Mouse (Mus musculus): ENCODE measurements at regions not wholly inside any gene's neighbourhood (a gene's known extent, or its start where the extent isn't known, plus 50 kb on each side); places are given as distances from the start of the nearest gene placed in this dataset.

DNA sequence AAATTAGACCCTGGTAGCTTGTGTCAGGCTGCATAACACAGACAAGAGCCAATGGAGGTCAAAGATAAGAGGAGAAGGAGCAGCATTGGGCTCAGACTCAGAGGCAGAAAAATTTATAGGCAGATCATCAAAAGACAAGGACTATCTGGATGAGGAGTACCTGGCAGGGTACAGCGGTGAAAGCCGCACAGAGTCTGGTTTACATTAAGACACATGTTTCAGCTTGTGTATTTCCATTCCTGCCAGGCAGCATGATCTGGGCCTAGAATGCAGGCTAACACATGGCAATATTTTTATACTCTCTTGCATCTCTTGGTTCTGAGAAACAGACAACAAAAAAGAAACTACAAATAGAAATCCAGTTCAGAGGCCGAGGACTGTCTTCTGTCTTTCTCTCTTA lies 91.9 kb upstream of the Sema3a start:
- dilution Hi-C loops (cut with MboI; ENCODE audit: extremely low pct_ligation_motif_present, extremely low pct_unique_long_range_greater_than_20kb, low sequenced_read_pairs) (no loop called here), in situ Hi-C loops (cut with MboI; ENCODE audit: low pct_ligation_motif_present, low pct_unique_long_range_greater_than_20kb, low sequenced_read_pairs) (no loop called here)
- Histone ChIP-seq H3K4me2 (ENCODE audit: insufficient read depth, low read depth, poor library complexity, severe bottlenecking) (no peak overlapping the region), H3K36me3 (replicated peaks in 1 of 2; ENCODE audit: control insufficient read depth in 1 of 2, insufficient read depth in 1 of 2, low read length in 1 of 2) (no peaks in the 10 kb centered on the region), H3K4me3 (replicated peaks in 1 of 3; ENCODE audit: low read depth in 2 of 3, low read length in 2 of 3, poor library complexity in 1 of 3) (no peak overlapping the region), H3K79me2 (replicated peaks; ENCODE audit: control insufficient read depth, extremely low read depth, insufficient read depth, poor library complexity, severe bottlenecking) (no peaks in the 10 kb centered on the region), H3K27ac (ENCODE audit: insufficient read depth, low read depth) (no peak overlapping the region), H3K27me3 (replicated peaks) (no peaks in the 10 kb centered on the region), H3K4me1 (ENCODE audit: control insufficient read depth in 1 of 2, insufficient read depth in 2 of 2) (no peaks in the 10 kb centered on the region), H3K9me3 (replicated peaks; ENCODE audit: low read length) (peaks cover 13% of the 10 kb centered on the region), H3K9ac (ENCODE audit: insufficient read depth, low read depth) (no peak overlapping the region)
- TF ChIP-seq POLR2A (IDR thresholded peaks at IDR 0.05; ENCODE audit: low read depth, low read length) (no peak), SIN3A (IDR thresholded peaks at IDR 0.05; ENCODE audit: low read length) (no peak), JUN (IDR thresholded peaks at IDR 0.05; ENCODE audit: insufficient read depth, low read depth, low read length) (no peak), MYC (IDR thresholded peaks at IDR 0.05; ENCODE audit: low read depth, low read length) (no peak), ZMIZ1 (IDR thresholded peaks at IDR 0.05; ENCODE audit: low read depth, low read length) (no peak), JUND (conservative IDR thresholded peaks at IDR 0.05; ENCODE audit: low read depth, low read length) (no peak), RCOR1 (conservative IDR thresholded peaks at IDR 0.05; ENCODE audit: low read depth, low read length) (no peak), PAX5 (IDR thresholded peaks at IDR 0.05; ENCODE audit: low read length) (no peak), NRF1 (IDR thresholded peaks at IDR 0.05; ENCODE audit: low read depth, low read length) (no peak), ZNF384 (IDR thresholded peaks at IDR 0.05; ENCODE audit: low read depth, low read length) (no peak), MAZ (IDR thresholded peaks at IDR 0.05; ENCODE audit: low read depth, low read length) (no peak), HCFC1 (IDR thresholded peaks at IDR 0.05; ENCODE audit: low read depth, low read length) (no peak), USF1 (IDR thresholded peaks at IDR 0.05; ENCODE audit: low read depth, low read length) (no peak)
- DNase-seq (ENCODE audit: extremely low read depth), result no peak

DNA sequence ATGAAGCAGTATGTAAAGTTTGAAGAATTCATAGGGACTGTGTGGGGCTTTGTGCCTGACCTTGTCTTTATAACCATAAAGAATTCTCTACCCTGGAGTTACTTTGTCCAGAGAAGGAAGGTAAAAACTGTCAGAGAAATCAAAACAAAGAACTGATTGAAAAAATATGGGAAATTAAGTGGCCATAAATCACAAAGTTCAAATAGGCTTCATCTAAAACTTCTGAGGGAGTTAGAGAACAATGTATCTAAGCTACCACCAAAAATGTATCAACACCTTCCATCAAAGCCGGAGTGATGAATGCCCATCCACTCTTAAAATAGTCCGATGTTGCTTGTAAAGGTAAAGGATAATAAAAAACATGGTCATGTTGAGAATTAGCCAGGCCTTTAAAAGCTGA lies 89.1 kb upstream of the Sema3a start:
- H3K9ac ChIP-seq (ENCODE audit: insufficient read depth, low read depth), result no peak overlapping the region
- H3K9me3 ChIP-seq (replicated peaks; ENCODE audit: low read length), result peaks cover 15% of the 10 kb centered on the region
- no peaks in the 10 kb centered on the region for H3K4me1 ChIP-seq (ENCODE audit: control insufficient read depth in 1 of 2, insufficient read depth in 2 of 2)
- no peaks in the 10 kb centered on the region for H3K27me3 ChIP-seq (replicated peaks)
- no peaks in the 10 kb centered on the region for H3K79me2 ChIP-seq (replicated peaks; ENCODE audit: control insufficient read depth, extremely low read depth, insufficient read depth, poor library complexity, severe bottlenecking)
- dilution Hi-C loops (cut with MboI; ENCODE audit: extremely low pct_ligation_motif_present, extremely low pct_unique_long_range_greater_than_20kb, low sequenced_read_pairs), result no loop called here
- H3K4me2 ChIP-seq (ENCODE audit: insufficient read depth, low read depth, poor library complexity, severe bottlenecking), result no peak overlapping the region
- in situ Hi-C loops (cut with MboI; ENCODE audit: low pct_ligation_motif_present, low pct_unique_long_range_greater_than_20kb, low sequenced_read_pairs), result no loop called here
- H3K4me3 ChIP-seq (replicated peaks in 1 of 3; ENCODE audit: low read depth in 2 of 3, low read length in 2 of 3, poor library complexity in 1 of 3), result no peak overlapping the region
- H3K36me3 ChIP-seq (replicated peaks in 1 of 2; ENCODE audit: control insufficient read depth in 1 of 2, insufficient read depth in 1 of 2, low read length in 1 of 2), result no peaks in the 10 kb centered on the region
- TF ChIP-seq POLR2A (IDR thresholded peaks at IDR 0.05; ENCODE audit: low read depth, low read length) (no peak), SMC3 (IDR thresholded peaks at IDR 0.05; ENCODE audit: low read depth, low read length) (no peak)
- no peak overlapping the region for H3K27ac ChIP-seq (ENCODE audit: insufficient read depth, low read depth)
- no peak for DNase-seq (ENCODE audit: extremely low read depth)

DNA sequence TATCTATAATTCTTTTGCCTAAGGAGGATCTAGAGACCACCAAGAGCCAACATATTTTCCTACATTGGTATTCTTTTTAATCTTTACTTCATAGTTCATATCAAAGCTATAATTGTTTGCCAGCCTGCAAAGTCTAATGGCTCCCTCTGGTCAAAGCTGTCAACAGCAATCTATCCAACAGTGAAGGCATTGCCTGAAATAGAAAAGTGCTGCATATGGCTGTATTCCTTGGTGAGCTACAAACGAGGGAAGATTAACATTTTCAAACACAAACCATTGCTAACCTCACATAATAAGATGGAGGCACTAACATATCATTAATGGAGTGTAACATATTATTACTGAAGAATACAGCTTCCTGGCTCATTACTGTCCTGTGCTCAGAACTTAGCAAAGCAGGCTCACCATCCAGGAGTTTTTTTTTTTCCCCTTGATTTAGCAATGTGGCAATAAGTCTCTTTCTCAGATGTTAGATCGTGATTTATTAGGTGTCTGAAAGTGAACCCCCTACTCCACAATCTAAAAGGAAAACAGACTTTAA lies 66.3 kb upstream of the Sema3a start:
- in situ Hi-C loops (cut with MboI; ENCODE audit: low pct_ligation_motif_present, low pct_unique_long_range_greater_than_20kb, low sequenced_read_pairs) (no loop called here), dilution Hi-C loops (cut with MboI; ENCODE audit: extremely low pct_ligation_motif_present, extremely low pct_unique_long_range_greater_than_20kb, low sequenced_read_pairs) (no loop called here)
- no peak overlapping the region for H3K4me3 ChIP-seq (replicated peaks in 1 of 3; ENCODE audit: low read depth in 2 of 3, low read length in 2 of 3, poor library complexity in 1 of 3)
- peaks cover 13% of the 10 kb centered on the region for H3K9me3 ChIP-seq (replicated peaks; ENCODE audit: low read length)
- no peaks in the 10 kb centered on the region for H3K79me2 ChIP-seq (replicated peaks; ENCODE audit: control insufficient read depth, extremely low read depth, insufficient read depth, poor library complexity, severe bottlenecking)
- H3K4me1 ChIP-seq (ENCODE audit: control insufficient read depth in 1 of 2, insufficient read depth in 2 of 2), result no peaks in the 10 kb centered on the region
- no peaks in the 10 kb centered on the region for H3K36me3 ChIP-seq (replicated peaks in 1 of 2; ENCODE audit: control insufficient read depth in 1 of 2, insufficient read depth in 1 of 2, low read length in 1 of 2)
- no peaks in the 10 kb centered on the region for H3K27me3 ChIP-seq (replicated peaks)
- TF ChIP-seq POLR2A (IDR thresholded peaks at IDR 0.05; ENCODE audit: low read depth, low read length) (no peak), USF1 (IDR thresholded peaks at IDR 0.05; ENCODE audit: low read depth, low read length) (no peak), KAT2A (IDR thresholded peaks at IDR 0.05; ENCODE audit: insufficient replicate concordance, low read length) (no peak), MAFK (IDR thresholded peaks at IDR 0.05; ENCODE audit: insufficient replicate concordance, low read length) (no peak)
- no peak overlapping the region for H3K4me2 ChIP-seq (ENCODE audit: insufficient read depth, low read depth, poor library complexity, severe bottlenecking)
- H3K27ac ChIP-seq (ENCODE audit: insufficient read depth, low read depth), result no peak overlapping the region
- DNase-seq (ENCODE audit: extremely low read depth), result no peak
- no peak overlapping the region for H3K9ac ChIP-seq (ENCODE audit: insufficient read depth, low read depth)

Data from CH12.LX (cell line).